Mouse (Mus musculus): ENCODE measurements at regions not wholly inside any gene's neighbourhood (a gene's known extent, or its start where the extent isn't known, plus 50 kb on each side); places are given as distances from the start of the nearest gene placed in this dataset.

- no peak for DNase-seq (ENCODE audit: low spot score)
These were observed 424.1 kb downstream of the Trib2 start for GRCm38 (mm10) chr12:15392641-15393040.

- no peak for DNase-seq (ENCODE audit: low spot score)
These were observed 428.1 kb downstream of the Trib2 start for GRCm38 (mm10) chr12:15388574-15388973.

DNA sequence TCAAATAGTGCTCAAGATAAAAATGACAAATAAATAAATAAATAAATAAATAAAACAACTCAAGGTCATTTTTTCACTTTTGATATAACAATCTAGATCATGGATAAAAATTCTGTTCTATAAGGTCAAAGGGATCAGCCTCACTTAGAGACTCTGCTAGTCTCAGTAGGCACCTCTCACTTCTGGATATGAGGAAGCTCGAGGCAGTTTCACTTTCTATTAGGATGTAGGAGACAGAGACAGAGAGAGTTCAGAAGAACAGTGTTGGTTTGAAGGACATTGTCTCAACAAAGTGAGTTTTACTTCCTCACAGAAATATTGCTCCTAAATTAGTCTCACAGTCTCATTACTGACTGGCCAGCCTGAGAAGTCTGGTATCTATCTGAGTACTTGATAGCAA lies 458.9 kb downstream of the Trib2 start:
- DNase-seq (ENCODE audit: low spot score), result no peak

DNA sequence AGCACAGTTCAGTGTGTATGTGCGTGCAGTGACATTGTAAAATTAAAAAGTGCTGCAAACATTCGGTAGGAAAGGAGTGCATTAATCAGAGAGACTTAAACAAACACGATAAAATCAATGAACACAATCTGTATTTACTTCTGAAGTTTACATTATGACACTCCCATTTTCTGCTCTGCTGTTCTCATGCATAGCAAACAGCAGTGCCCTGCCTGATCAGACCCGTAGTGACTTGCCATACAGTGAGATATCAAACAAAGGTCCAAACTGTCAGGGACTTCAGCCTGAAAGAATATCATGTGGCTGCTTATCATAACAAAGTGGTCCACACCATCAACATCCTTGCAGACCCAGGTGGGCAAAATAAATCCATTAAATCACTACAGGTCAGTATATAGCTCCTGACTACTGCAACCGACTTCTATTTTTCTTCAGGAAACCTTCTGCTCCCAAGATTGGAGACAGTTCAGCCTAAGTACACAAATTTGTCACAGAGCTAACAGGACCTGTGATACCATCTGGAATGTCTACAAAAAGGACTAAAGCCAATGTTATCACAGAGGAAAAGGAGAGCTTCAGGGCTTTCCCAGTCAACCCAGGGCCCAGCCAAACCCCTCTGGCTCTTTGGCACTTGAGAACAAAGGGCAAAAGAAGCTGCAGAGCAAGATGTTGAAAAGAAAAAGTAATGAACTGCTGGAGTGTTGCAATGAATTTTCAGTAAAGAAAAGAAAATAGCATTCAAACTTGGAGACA lies 495.8 kb downstream of the Trib2 start:
- no peak for DNase-seq (ENCODE audit: low spot score)

- no peak for DNase-seq (ENCODE audit: low spot score)
These were observed 497.1 kb downstream of the Trib2 start for GRCm38 (mm10) chr12:15319647-15320046.

DNA sequence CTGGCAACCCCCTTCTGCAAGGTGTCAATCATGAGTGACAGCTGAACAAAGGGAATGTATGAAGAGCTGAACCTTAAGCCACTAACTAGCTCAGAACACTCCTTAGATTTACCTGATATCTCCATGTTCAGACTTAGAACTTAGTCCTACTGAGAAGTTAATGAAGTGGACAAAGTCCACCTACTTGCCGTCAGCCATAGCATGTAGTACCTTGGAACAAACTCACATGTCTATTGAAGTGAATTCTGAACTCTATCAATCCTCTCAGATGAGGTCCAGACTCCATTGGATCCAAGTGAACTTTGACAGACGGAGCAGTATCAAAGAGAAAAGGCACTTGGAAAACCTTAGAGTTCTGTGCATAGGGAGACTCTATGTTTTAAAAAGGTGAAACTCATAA lies 521.8 kb downstream of the Trib2 start:
- no peak for DNase-seq (ENCODE audit: low spot score)

DNA sequence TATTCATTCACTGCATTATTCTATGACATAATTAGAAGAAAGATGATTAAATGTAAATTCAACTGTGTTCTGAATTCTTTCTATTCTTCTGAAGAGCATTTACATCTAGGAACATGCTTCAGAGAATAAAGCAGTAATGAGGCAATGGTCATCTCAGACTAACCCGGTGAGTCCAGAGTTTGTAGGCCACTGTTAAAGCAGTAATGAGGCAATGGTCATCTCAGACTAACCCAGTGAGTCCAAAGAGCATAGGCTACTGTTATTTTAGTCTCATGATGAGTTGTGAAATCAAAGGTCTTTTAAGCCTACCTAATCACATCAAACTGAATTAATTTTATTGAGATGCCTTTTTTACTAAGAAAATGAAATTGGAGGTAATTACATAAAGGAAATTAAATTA lies 554.6 kb downstream of the Trib2 start:
- no peak for DNase-seq (ENCODE audit: low spot score)

DNA sequence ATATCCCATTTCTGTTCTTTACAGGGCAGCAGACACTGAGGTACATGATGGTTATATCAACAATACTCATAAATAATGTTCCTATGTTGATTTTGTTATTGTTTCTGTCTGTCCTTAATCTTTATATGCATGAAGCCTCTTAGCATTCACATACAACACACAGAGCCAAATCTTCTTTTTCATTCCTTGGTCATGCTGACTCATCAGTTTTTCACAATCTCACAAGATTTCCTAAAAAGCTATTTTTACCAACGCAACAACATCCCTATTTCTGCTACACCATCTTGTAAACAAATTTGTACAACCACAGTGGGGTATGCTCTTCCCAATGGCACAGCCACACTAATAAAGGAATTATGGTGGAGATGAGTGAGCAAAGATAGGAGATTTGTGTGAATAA lies 555.1 kb downstream of the Trib2 start:
- no peak for DNase-seq (ENCODE audit: low spot score)

DNA sequence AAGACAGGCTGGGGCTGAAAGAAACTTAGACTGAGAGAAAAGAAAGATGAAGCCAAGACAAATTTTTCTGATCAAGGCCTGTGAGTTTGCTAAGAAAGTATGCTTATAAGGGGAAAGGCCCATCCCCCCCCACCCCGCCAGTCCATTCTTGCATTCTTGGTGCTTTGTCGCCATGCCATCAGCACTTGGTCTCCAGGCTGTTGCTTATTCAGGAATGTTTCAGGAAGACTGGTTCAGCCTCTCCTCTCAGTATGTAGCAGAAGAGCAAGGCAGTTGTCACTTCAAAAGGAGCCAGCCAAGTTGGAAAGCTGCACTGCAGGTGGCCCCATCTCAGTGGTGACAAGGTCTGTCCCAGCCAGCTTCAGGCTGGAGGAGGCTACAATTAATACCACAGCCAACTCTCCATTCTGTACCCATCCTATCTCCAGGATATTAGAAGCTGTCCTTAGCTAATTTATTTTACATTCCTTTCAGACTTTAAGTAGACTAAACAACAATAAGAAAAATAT lies 555.8 kb downstream of the Trib2 start:
- no peak for DNase-seq (ENCODE audit: low spot score)

- DNase-seq (ENCODE audit: low spot score), result no peak
These were observed 571.8 kb downstream of the Trib2 start for GRCm38 (mm10) chr12:15244966-15245365.

GRCm38 (mm10) chr12:15222497-15223170 lies 594.1 kb downstream of the Trib2 start:
- no peak for DNase-seq (ENCODE audit: low spot score)

DNA sequence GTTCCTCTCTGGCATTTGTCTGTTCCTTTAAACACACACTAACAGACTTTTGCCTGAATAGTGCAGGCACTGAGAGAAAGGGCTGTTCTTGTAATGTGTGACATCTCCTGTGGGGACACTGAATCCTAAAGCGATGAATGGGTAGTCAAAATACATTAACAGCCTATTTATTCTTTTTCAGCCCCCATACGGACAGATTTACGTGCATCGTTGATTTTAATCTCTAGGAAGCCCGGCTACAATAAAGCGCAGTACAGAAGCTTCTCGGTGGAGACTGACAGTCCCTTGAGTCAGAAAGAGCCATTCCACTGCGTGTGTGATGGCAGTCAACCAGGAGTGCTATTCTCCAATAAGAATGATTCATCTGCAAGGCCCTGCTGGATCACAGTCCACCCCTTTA lies 598.2 kb downstream of the Trib2 start:
- no peak for DNase-seq (ENCODE audit: low spot score)

DNA sequence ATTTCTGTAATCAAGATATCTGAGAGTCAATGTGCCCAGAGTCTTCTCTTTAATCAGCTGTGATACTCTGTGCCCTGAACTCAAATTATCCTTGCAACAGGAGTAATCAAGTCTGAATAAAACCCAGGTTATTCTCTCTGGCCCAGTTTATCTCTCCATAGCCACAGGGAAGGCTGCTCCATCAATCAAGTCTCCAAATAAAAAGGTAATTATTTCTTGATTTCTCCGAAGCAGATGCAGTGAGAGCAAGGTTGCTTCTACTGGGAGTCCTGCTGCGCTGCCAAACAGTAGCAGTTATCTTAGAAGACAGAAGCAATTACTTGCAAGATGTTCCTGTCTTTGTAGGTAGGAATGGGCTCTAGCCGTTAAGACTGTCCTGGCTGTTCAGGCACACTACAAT lies 600.5 kb downstream of the Trib2 start:
- DNase-seq (ENCODE audit: low spot score), result no peak

DNA sequence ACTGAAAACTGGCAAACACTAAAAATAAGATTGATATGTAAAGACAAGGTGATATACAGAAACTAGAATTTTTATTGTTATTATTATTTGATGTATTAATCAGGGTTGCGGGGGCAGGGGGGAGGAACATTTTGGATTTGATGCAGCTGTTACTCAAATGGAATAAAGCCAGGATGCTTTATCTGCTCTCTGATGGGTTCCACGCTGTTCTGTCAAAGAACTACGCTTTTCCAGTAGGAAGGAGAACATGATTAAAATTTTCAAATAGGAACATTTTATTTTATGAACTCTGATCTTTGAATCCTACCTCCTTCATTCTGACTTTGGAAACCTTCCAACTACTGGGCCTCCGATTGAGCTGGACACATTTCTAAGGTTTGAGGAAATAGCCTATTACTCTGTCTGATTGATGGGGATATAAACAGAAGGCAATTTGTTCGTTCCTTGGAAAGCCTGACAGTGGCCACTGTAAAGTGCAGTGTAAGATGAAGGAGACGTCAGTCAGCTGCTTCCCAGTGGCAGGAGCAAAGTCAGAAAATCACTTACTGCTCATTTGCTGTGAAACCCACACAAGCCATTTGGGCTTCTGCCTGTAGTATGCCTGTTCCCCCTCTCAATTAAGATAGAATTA lies 642.2 kb downstream of the Trib2 start:
- DNase-seq (ENCODE audit: low spot score), result no peak

GRCm38 (mm10) chr12:15162605-15163004 lies 654.1 kb downstream of the Trib2 start:
- DNase-seq (ENCODE audit: low spot score), result no peak

DNA sequence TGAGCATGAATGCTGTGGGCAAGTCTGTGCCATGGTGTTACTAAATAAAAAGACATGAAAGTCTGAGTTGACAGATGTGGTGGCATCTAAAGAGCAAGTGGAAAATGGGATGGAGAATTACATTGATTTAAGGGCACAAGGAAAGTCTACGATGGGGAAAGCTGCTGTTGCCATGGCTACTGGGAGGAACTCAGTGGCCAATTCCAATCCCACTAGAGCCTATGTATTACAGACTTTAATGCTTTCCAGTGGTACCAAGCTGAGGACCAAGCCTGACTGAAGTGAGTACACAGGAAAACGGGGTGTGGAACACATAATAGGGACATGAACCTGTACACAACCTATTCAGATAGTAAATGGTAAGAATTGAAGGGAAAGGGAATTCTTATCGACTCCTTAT lies 654.9 kb downstream of the Trib2 start:
- no peak for DNase-seq (ENCODE audit: low spot score)

DNA sequence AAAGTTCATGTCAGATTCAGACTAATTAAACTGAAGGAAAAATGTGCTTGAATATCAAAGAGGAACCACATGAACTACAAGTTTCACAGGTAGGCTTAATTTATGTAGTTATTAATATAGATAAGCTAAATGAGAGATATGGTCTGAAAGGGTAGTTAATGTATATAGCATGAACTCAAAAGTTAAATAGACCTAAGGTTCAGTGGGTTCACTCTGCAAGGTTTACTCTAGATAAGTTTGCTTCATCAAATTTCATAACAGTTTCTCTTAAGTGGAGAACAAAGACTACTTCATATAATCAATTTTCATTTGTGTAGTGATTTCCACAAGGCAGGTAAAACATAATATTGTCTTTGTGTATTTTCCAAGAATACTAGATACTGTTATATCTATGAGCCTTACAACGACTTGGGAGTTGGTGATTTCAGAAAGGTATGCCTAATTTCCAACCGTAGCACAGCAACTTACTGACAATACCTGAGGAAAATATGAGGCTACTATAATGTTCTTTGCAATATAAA lies 656.2 kb downstream of the Trib2 start:
- no peak for DNase-seq (ENCODE audit: low spot score)

DNA sequence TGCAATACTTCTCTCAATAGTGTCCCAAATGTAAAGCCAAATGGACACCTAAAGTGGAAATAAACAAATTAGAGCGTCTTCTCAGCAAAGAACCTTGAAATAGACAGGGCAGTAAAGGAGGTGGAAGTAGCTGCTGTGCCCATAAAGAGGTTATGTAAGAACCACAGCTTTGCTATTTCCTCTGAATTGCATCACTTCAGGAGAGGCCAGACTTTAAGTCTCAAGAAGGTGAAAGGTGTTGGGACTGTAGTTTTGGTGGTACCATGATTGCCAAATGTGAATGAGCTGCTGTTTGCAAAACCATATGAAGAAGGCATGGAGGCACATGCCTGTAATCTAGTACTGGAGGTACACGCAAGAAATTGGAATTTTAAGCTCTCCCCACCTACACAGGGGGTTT lies 670.3 kb downstream of the Trib2 start:
- DNase-seq (ENCODE audit: low spot score), result no peak

GRCm38 (mm10) chr12:15137039-15137438 lies 679.7 kb downstream of the Trib2 start:
- no peak for DNase-seq (ENCODE audit: low spot score)

- DNase-seq (ENCODE audit: low spot score), result no peak
These were observed 692.5 kb downstream of the Trib2 start for GRCm38 (mm10) chr12:15124179-15124578.

GRCm38 (mm10) chr12:15122586-15123212 lies 694.0 kb downstream of the Trib2 start:
- no peak for DNase-seq (ENCODE audit: low spot score)

GRCm38 (mm10) chr12:15115556-15115955 lies 701.2 kb downstream of the Trib2 start:
- DNase-seq (ENCODE audit: low spot score), result no peak
